Mouse (Mus musculus) neutrophil, adult 65 days (primary cell): Measurements from ENCODE around the gene Klhl32. TPM values are rescaled to one million over a fixed set of nuclear protein-coding genes. Genes with fewer than 3 reads are reported as not detected.

Experiments
- total RNA-seq: library from RNA; stranded (reverse); gene quantifications from 2 replicates; pipeline ENCODE4 v1.2.4, GENCODE M21; 2023

Klhl32 gene
- not detected in 2 replicates for total RNA-seq

GRCm38 (mm10) chr4:24850401-24851325 lies at the start of gene Klhl32:
Gene Klhl32, minus strand, starts transcription at chr4:24851124.

DNA sequence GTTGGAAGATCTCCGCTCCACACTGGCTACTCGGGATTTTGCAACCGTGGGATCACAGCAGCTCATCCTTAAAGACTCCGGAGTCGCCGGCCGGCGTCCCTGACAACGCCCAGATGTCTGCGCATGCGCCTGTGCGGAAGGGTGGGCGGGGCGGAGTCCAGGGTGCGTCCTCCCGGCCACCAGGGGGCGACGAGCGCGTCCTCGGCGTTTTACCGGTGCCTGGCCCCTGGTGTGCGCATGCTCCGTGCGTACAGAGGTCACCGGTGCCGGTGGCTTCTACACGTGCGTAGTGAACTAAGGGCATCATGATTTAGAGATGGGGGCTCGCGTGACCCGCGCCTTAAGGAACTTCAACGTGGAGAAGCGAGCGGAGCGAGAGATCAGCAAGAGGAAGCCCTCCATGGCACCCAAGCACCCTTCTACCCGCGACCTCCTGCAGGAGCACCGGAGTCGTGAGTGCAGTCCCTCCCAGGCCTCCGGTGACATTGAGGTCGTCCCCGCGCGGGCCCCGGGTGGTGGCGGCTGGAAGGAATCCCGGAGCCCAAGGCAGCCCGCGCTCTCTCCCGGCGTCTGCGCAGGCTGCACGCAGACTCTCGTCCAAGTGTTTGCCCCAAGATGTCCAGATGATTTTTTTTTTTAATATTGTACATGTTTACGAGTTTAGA lies 47.1 kb upstream of the Klhl32 start, which contains the start of gene Ndufaf4:
TSS of gene Ndufaf4 (plus strand) at position 233 of the 665 bp plus-strand sequence.

Other genes with a start within 250 kb of the Klhl32 start
- gene Ndufaf4, start 47.0 kb upstream of the Klhl32 start, total RNA-seq: 2.7 and 3.7 TPM in 2 replicates
- not detected in 2 replicates for gene Gpr63, start 115.3 kb upstream of the Klhl32 start, total RNA-seq